Mouse (Mus musculus) neural tube, postnatal 0 days (tissue): ENCODE results near the gene Rdh7. TPM values are rescaled to one million over a fixed set of nuclear protein-coding genes. Genes with fewer than 3 reads are reported as not detected.

Experiments used
- polyA plus RNA-seq: library from polyadenylated mRNA; unstranded; fragments of >200 nt; fragmentation: Nextera tagmentation; extraction: Ambion mirVana; gene quantifications from 2 replicates; pipeline ENCODE4 v1.2.1, GENCODE M21; 2015

Rdh7 gene
- polyA plus RNA-seq: not detected in 2 replicates

DNA sequence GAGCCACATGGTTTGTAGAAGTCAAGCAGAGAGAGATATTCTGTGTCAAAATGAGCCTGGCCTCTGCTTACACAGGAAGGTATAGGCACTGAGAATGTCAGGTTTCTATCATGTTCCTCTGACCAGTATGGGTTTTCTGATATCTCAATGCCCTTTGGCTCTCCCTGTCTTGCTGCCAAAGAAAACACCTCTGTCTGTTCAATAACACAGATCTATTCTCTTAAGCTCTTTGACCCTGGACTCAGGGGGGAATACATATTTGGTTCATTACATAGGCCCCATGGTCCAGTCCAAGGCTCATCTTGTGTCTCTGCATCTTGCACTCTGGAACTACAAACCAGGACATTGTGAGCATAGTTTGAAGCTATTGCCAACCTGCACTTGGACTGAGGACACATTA is at the start of gene Rdh7:
Rdh7 (minus strand) TSS at position 213 of the 400 bp plus-strand sequence.

DNA sequence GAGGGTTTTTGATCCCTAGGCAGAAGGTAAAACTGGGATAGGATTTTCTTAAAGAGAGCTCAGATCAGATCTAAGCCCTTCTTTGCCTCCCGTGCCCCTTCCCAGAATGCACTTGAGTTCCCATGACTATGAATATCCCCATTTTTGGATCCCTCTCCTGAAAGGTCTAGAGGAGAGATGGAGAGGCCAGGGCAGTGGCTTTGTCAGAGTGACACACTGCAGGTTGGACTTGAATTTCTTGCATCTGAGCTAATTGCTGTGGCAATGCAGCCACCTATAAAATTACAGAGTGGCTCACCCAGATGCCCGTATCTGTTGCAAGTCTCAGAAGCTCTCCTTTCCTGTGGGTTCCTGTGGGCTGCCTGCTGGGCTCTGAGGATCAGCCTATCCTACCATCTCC is 9.6 kb upstream of the Rdh7 start, which contains the start of gene Sdr9c7:
Sdr9c7 (plus strand) TSS at position 301 of the 400 bp plus-strand sequence.

GRCm38 (mm10) chr10:127866232-127866631 is 22.4 kb downstream of the Rdh7 start, which contains the start of gene Rdh16f2:
Rdh16f2 (plus strand) TSS chr10:127866474.

GRCm38 (mm10) chr10:127849628-127850027 is 39.0 kb downstream of the Rdh7 start, which contains the start of gene Rdh19:
Rdh19 (plus strand) TSS chr10:127849928.

Other genes starting within 250 kb of the Rdh7 start
- gene Stat6, start 245.8 kb downstream of the Rdh7 start, polyA plus RNA-seq: 4.7 and 4.8 TPM in 2 replicates
- 2.5 and 3.2 TPM in 2 replicates for gene Nemp1, start 221.9 kb downstream of the Rdh7 start, polyA plus RNA-seq
- 2.9 and 3.3 TPM in 2 replicates for gene Nab2, start 220.2 kb downstream of the Rdh7 start, polyA plus RNA-seq
- gene Myo1a, start 183.6 kb downstream of the Rdh7 start, polyA plus RNA-seq: 0.55 and 1.2 TPM in 2 replicates
- gene Tac2, start 164.3 kb downstream of the Rdh7 start, polyA plus RNA-seq: 7.0 and 8.1 TPM in 2 replicates
- gene Zbtb39, start 149.3 kb downstream of the Rdh7 start, polyA plus RNA-seq: 2.1 and 2.7 TPM in 2 replicates
- gene Gpr182, start 137.1 kb downstream of the Rdh7 start, polyA plus RNA-seq: 1.4 and 2.3 TPM in 2 replicates
- gene Rdh1, start 129.1 kb downstream of the Rdh7 start, polyA plus RNA-seq: 0.05 TPM in 1 of 2 replicates, not detected in the other
- not detected in 2 replicates for gene Rdh16f1, start 129.0 kb downstream of the Rdh7 start, polyA plus RNA-seq
- 0.41 and 0.49 TPM in 2 replicates for gene Rdh9, start 112.4 kb downstream of the Rdh7 start, polyA plus RNA-seq
- not detected in 2 replicates for gene Rdh16, start 87.7 kb downstream of the Rdh7 start, polyA plus RNA-seq
- gene Rdh19, start 38.9 kb downstream of the Rdh7 start, polyA plus RNA-seq: not detected in 2 replicates
- gene Rdh16f2, start 22.3 kb downstream of the Rdh7 start, polyA plus RNA-seq: not detected in 2 replicates
- gene Sdr9c7, start 9.7 kb upstream of the Rdh7 start, polyA plus RNA-seq: not detected in 2 replicates
- gene Hsd17b6, start 118.8 kb upstream of the Rdh7 start, polyA plus RNA-seq: not detected in 2 replicates
- gene Prim1, start 126.4 kb upstream of the Rdh7 start, polyA plus RNA-seq: 24.3 and 26.1 TPM in 2 replicates
- gene Naca, start 146.8 kb upstream of the Rdh7 start, polyA plus RNA-seq: 431 and 441 TPM in 2 replicates
- gene Ptges3, start 170.1 kb upstream of the Rdh7 start, polyA plus RNA-seq: 362 and 422 TPM in 2 replicates
- 2,307 and 2,329 TPM in 2 replicates for gene Atp5b, start 194.5 kb upstream of the Rdh7 start, polyA plus RNA-seq
- 10.3 and 11.0 TPM in 2 replicates for gene Baz2a, start 202.8 kb upstream of the Rdh7 start, polyA plus RNA-seq